Mouse (Mus musculus): ENCODE measurements at regions not wholly inside any gene's neighbourhood (a gene's known extent, or its start where the extent isn't known, plus 50 kb on each side); places are given as distances from the start of the nearest gene placed in this dataset.

GRCm38 (mm10) chr16:74801296-74801695 is 389.7 kb upstream of the Robo2 start:
- no peak for ATAC-seq (ENCODE audit: insufficient read depth)
- WGBS (ENCODE audit: insufficient replicate concordance): 11% methylated on average over 7 of the region's 7 CpGs
- no peak overlapping the region for H3K4me2 ChIP-seq

GRCm38 (mm10) chr16:74796303-74796653 is 384.7 kb upstream of the Robo2 start:
- Histone ChIP-seq H3K4me1 (replicated peaks) (no peaks in the 10 kb centered on the region), H3K9me3 (replicated peaks) (no peaks in the 10 kb centered on the region), H3K36me3 (replicated peaks) (no peaks in the 10 kb centered on the region), H3K27me3 (no peaks in the 10 kb centered on the region), H3K4me3 (replicated peaks) (no peak overlapping the region), H3K4me2 (no peak overlapping the region), H3K27ac (replicated peaks) (no peak overlapping the region), H3K9ac (no peak overlapping the region)
- 46% methylated on average over 2 of the region's 2 CpGs for WGBS (ENCODE audit: insufficient replicate concordance)
- ATAC-seq (ENCODE audit: insufficient read depth): no peak

More at GRCm38 (mm10) chr16:74801296-74801695, 389.7 kb upstream of the Robo2 start:
- no peak overlapping the region for H3K4me3 ChIP-seq (replicated peaks)
- no peak overlapping the region for H3K9ac ChIP-seq
- no peaks in the 10 kb centered on the region for H3K9me3 ChIP-seq (replicated peaks)
- no peaks in the 10 kb centered on the region for H3K4me1 ChIP-seq (replicated peaks)
- H3K27me3 ChIP-seq: no peaks in the 10 kb centered on the region
- H3K27ac ChIP-seq (replicated peaks): no peak overlapping the region
- H3K36me3 ChIP-seq (replicated peaks): no peaks in the 10 kb centered on the region

GRCm38 (mm10) chr16:74795360-74796302 is 384.0 kb upstream of the Robo2 start:
- H3K36me3 ChIP-seq (replicated peaks): no peaks in the 10 kb centered on the region
- no peak overlapping the region for H3K4me3 ChIP-seq (replicated peaks)
- WGBS (ENCODE audit: insufficient replicate concordance): 49% methylated on average over 5 of the region's 5 CpGs
- no peak for ATAC-seq (ENCODE audit: insufficient read depth)
- no peaks in the 10 kb centered on the region for H3K27me3 ChIP-seq
- no peaks in the 10 kb centered on the region for H3K9me3 ChIP-seq (replicated peaks)
- no peaks in the 10 kb centered on the region for H3K4me1 ChIP-seq (replicated peaks)
- H3K27ac ChIP-seq (replicated peaks): no peak overlapping the region
- no peak overlapping the region for H3K9ac ChIP-seq
- H3K4me2 ChIP-seq: no peak overlapping the region

GRCm38 (mm10) chr16:74785365-74786119 is 373.9 kb upstream of the Robo2 start:
- H3K36me3 ChIP-seq (replicated peaks): no peaks in the 10 kb centered on the region
- no peak overlapping the region for H3K4me3 ChIP-seq (replicated peaks)
- H3K9ac ChIP-seq: no peak overlapping the region
- no peak overlapping the region for H3K27ac ChIP-seq (replicated peaks)
- ATAC-seq (ENCODE audit: insufficient read depth): no peak
- no peaks in the 10 kb centered on the region for H3K9me3 ChIP-seq (replicated peaks)
- H3K4me2 ChIP-seq: no peak overlapping the region
- WGBS (ENCODE audit: insufficient replicate concordance): 71% methylated on average over 9 of the region's 9 CpGs
- no peaks in the 10 kb centered on the region for H3K27me3 ChIP-seq
- no peaks in the 10 kb centered on the region for H3K4me1 ChIP-seq (replicated peaks)

- no peak for ATAC-seq (ENCODE audit: insufficient read depth)
- H3K4me3 ChIP-seq (replicated peaks): no peak overlapping the region
- WGBS (ENCODE audit: insufficient replicate concordance): 73% methylated on average over 2 of the region's 2 CpGs
Measured at GRCm38 (mm10) chr16:74780388-74780787, 368.8 kb upstream of the Robo2 start.

GRCm38 (mm10) chr16:74768264-74768663 is 356.6 kb upstream of the Robo2 start:
- Histone ChIP-seq H3K27me3 (no peaks in the 10 kb centered on the region), H3K36me3 (replicated peaks) (no peaks in the 10 kb centered on the region), H3K9ac (no peak overlapping the region), H3K4me3 (replicated peaks) (no peak overlapping the region), H3K4me2 (no peak overlapping the region), H3K9me3 (replicated peaks) (no peaks in the 10 kb centered on the region), H3K27ac (replicated peaks) (no peak overlapping the region), H3K4me1 (replicated peaks) (no peaks in the 10 kb centered on the region)
- WGBS (ENCODE audit: insufficient replicate concordance): 74% methylated on average over 4 of the region's 4 CpGs
- ATAC-seq (ENCODE audit: insufficient read depth): no peak

More at GRCm38 (mm10) chr16:74780388-74780787, 368.8 kb upstream of the Robo2 start:
- Histone ChIP-seq H3K9ac (no peak overlapping the region), H3K27ac (replicated peaks) (no peak overlapping the region), H3K36me3 (replicated peaks) (no peaks in the 10 kb centered on the region), H3K4me1 (replicated peaks) (no peaks in the 10 kb centered on the region), H3K9me3 (replicated peaks) (no peaks in the 10 kb centered on the region), H3K4me2 (no peak overlapping the region), H3K27me3 (no peaks in the 10 kb centered on the region)

- no peaks in the 10 kb centered on the region for H3K36me3 ChIP-seq (replicated peaks)
- no peak overlapping the region for H3K4me2 ChIP-seq
- H3K27ac ChIP-seq (replicated peaks): no peak overlapping the region
- H3K27me3 ChIP-seq: no peaks in the 10 kb centered on the region
- no peak overlapping the region for H3K9ac ChIP-seq
- H3K4me3 ChIP-seq (replicated peaks): no peak overlapping the region
- ATAC-seq (ENCODE audit: insufficient read depth): no peak
- no peaks in the 10 kb centered on the region for H3K9me3 ChIP-seq (replicated peaks)
- no peaks in the 10 kb centered on the region for H3K4me1 ChIP-seq (replicated peaks)
- WGBS (ENCODE audit: insufficient replicate concordance): 72% methylated on average over 6 of the region's 6 CpGs
Measured at GRCm38 (mm10) chr16:74756720-74757345, 345.2 kb upstream of the Robo2 start.

GRCm38 (mm10) chr16:74750900-74751299 is 339.3 kb upstream of the Robo2 start:
- 17% methylated on average over 3 of the region's 3 CpGs for WGBS (ENCODE audit: insufficient replicate concordance)
- 0 out of 2 replicates have a peak, but pooled peaks cover 2% of the 10 kb centered on the region for H3K4me1 ChIP-seq (replicated peaks)
- no peak for ATAC-seq (ENCODE audit: insufficient read depth)

GRCm38 (mm10) chr16:74749006-74749405 is 337.4 kb upstream of the Robo2 start:
- peak; percentile 47; the same call in 1 of the 2 replicates for ATAC-seq (ENCODE audit: insufficient read depth)
- H3K36me3 ChIP-seq (replicated peaks): no peaks in the 10 kb centered on the region
- H3K9ac ChIP-seq: no peak overlapping the region
- no peaks in the 10 kb centered on the region for H3K27me3 ChIP-seq
- 0 out of 2 replicates have a peak, but pooled peaks cover 2% of the 10 kb centered on the region for H3K4me1 ChIP-seq (replicated peaks)
- H3K4me3 ChIP-seq (replicated peaks): no peak overlapping the region
- no peaks in the 10 kb centered on the region for H3K9me3 ChIP-seq (replicated peaks)
- no peak overlapping the region for H3K4me2 ChIP-seq
- H3K27ac ChIP-seq (replicated peaks): no peak overlapping the region

More at GRCm38 (mm10) chr16:74750900-74751299, 339.3 kb upstream of the Robo2 start:
- no peak overlapping the region for H3K4me3 ChIP-seq (replicated peaks)
- H3K36me3 ChIP-seq (replicated peaks): no peaks in the 10 kb centered on the region
- H3K27me3 ChIP-seq: no peaks in the 10 kb centered on the region
- H3K9ac ChIP-seq: no peak overlapping the region
- H3K27ac ChIP-seq (replicated peaks): no peak overlapping the region
- H3K9me3 ChIP-seq (replicated peaks): no peaks in the 10 kb centered on the region
- H3K4me2 ChIP-seq: no peak overlapping the region

GRCm38 (mm10) chr16:74743512-74743911 is 331.9 kb upstream of the Robo2 start:
- Histone ChIP-seq H3K9ac (no peak overlapping the region), H3K4me1 (replicated peaks) (no peaks in the 10 kb centered on the region), H3K36me3 (replicated peaks) (no peaks in the 10 kb centered on the region), H3K9me3 (replicated peaks) (no peaks in the 10 kb centered on the region), H3K27ac (replicated peaks) (no peak overlapping the region), H3K27me3 (no peaks in the 10 kb centered on the region), H3K4me3 (replicated peaks) (no peak overlapping the region), H3K4me2 (no peak overlapping the region)
- no peak for ATAC-seq (ENCODE audit: insufficient read depth)
- WGBS (ENCODE audit: insufficient replicate concordance): 69% methylated on average over 3 of the region's 3 CpGs

All from liver, embryonic 15.5 days (tissue).